Comparison of ENCODE assay signal across 10 mouse cellular contexts in the genomic region with DNA sequence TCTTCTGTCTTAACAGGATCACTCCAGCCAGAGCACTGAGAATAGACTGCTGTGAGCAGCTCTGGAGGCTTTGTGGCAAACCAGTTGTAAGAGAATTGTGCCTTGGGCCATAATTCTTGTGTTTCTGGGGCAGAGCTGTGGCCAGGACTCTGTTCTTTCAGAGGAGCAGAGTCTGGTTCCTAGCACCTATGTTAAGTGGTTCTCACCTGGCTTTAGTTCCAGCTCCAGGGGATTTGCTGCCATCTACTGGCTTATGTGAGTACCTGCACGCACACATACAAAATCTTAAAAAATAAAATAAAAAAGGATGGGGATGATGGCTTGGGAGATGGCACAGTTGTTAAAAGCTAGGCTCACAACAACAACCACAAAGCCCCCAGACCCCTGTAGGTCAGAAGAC. TPM values are rescaled to one million over a fixed set of nuclear protein-coding genes. Genes with fewer than 3 reads are reported as not detected.
DNase-seq lines count a peak whose midpoint lies in the region; ATAC-seq and TF ChIP-seq lines count a peak whose summit lies in the region.
"Had no signal": no experiment of that assay in that cellular context is flagged by ENCODE, and none has a peak within 500 bp of the region (broad histone marks: within the 10 kb centered on the region; RNA-seq: fewer than 3 reads in every experiment).

No protein-coding gene starts in this region.

- no peaks in the 10 kb centered on the region for H3K36me3 ChIP-seq in liver, adult 2 months (ENCODE audit: control insufficient read depth, insufficient read depth, low read length)
- no peaks in the 10 kb centered on the region for H3K36me3 ChIP-seq in liver, embryonic 12.5 days
- peaks cover 3% of the 10 kb centered on the region for H3K36me3 ChIP-seq in G1E (replicated peaks)
- no peaks in the 10 kb centered on the region for H3K36me3 ChIP-seq in kidney, embryonic 16.5 days (ENCODE audit: insufficient read depth, low read length)

- no peak for ATAC-seq in liver, embryonic 12.5 days
- ATAC-seq in G1E (ENCODE audit: extremely low read depth, insufficient number of reproducible peaks, low FRiP score, poor library complexity, severe bottlenecking), result no peak
- ATAC-seq in kidney, embryonic 16.5 days (ENCODE audit: low FRiP score, low TSS enrichment), result no peak

- H3K4me3 ChIP-seq in liver, adult 2 months (ENCODE audit: insufficient read depth, low read depth, low read length), result no peak overlapping the region
- no peak overlapping the region for H3K4me3 ChIP-seq in liver, embryonic 12.5 days
- no peak overlapping the region for H3K4me3 ChIP-seq in G1E (ENCODE audit: low read depth, low read length)
- H3K4me3 ChIP-seq in kidney, embryonic 16.5 days (ENCODE audit: low read length), result no peak overlapping the region

- H3K4me2 ChIP-seq in liver, embryonic 12.5 days, result no peak overlapping the region
- no peak overlapping the region for H3K4me2 ChIP-seq in kidney, embryonic 16.5 days (replicated peaks; ENCODE audit: low read depth, low read length)

- no peaks in the 10 kb centered on the region for H3K27me3 ChIP-seq in liver, adult 2 months (ENCODE audit: control insufficient read depth, insufficient read depth, low read length)
- H3K27me3 ChIP-seq in liver, embryonic 12.5 days (replicated peaks), result no peaks in the 10 kb centered on the region
- peaks cover 3% of the 10 kb centered on the region for H3K27me3 ChIP-seq in G1E (ENCODE audit: insufficient read depth, low read length)
- H3K27me3 ChIP-seq in kidney, embryonic 16.5 days (ENCODE audit: insufficient read depth, low read length), result no peaks in the 10 kb centered on the region

- 73% methylated on average over 1 of the region's 1 CpGs for WGBS in liver, adult 2 months
- 36% methylated on average over 1 of the region's 1 CpGs for WGBS in liver, embryonic 12.5 days (ENCODE audit: insufficient replicate concordance)
- WGBS in kidney, embryonic 16.5 days, result 44% methylated on average over 1 of the region's 1 CpGs

- no peaks in the 10 kb centered on the region for H3K4me1 ChIP-seq in liver, adult 2 months (ENCODE audit: control insufficient read depth, insufficient read depth, low read length)
- H3K4me1 ChIP-seq in liver, embryonic 12.5 days, result peaks cover 8% of the 10 kb centered on the region; the same call in 1 of the 2 replicates
- H3K4me1 ChIP-seq in G1E (ENCODE audit: insufficient read depth, low read depth, low read length), result peaks cover 17% of the 10 kb centered on the region
- H3K4me1 ChIP-seq in kidney, embryonic 16.5 days (ENCODE audit: insufficient read depth, low read length), result no peaks in the 10 kb centered on the region

- H3K9ac ChIP-seq in liver, adult 2 months (ENCODE audit: low read depth, low read length), result no peak overlapping the region
- H3K9ac ChIP-seq in liver, embryonic 12.5 days, result no peak overlapping the region
- H3K9ac ChIP-seq in kidney, embryonic 16.5 days (replicated peaks; ENCODE audit: low read length), result no peak overlapping the region

- no peaks in the 10 kb centered on the region for H3K79me2 ChIP-seq in liver, adult 2 months (ENCODE audit: control insufficient read depth, insufficient read depth, low read length)

- no peak for TF ChIP-seq POLR2A in liver, adult 2 months (IDR thresholded peaks at IDR 0.05; ENCODE audit: extremely low read depth, insufficient read depth, low read length)

- peak; percentile 27 for DNase-seq in liver, adult 2 months (ENCODE audit: extremely low read depth, low read depth, low spot score)
- peak; percentile 10 for DNase-seq in G1E (ENCODE audit: low spot score)
- DNase-seq in c-Kit-negative CD71-positive TER-119-positive erythroid progenitor cells, embryonic 14.5 days (ENCODE audit: low read depth, low spot score), result peak; percentile 33
- peak; percentile 43 for DNase-seq in mesoderm, embryonic 11.5 days (ENCODE audit: low read depth, low spot score)
- no peak for DNase-seq in right cerebral cortex, postnatal 4 days
- no peak for DNase-seq in adrenal gland, adult 8-10 months
- DNase-seq: cerebellum, adult 11-12 months; lung, postnatal 14 days had no signal

- no peaks in the 10 kb centered on the region for H3K9me3 ChIP-seq in liver, embryonic 12.5 days (replicated peaks)
- H3K9me3 ChIP-seq in G1E (replicated peaks), result peaks cover 5% of the 10 kb centered on the region; the same call in 1 of the 2 replicates
- H3K9me3 ChIP-seq in kidney, embryonic 16.5 days (ENCODE audit: low read length), result 0 out of 2 replicates have a peak, but pooled peaks cover 3% of the 10 kb centered on the region

- no peak overlapping the region for H3K27ac ChIP-seq in liver, adult 2 months (replicated peaks; ENCODE audit: insufficient read depth, low read depth, low read length)
- no peak overlapping the region for H3K27ac ChIP-seq in liver, embryonic 12.5 days
- no peak overlapping the region for H3K27ac ChIP-seq in kidney, embryonic 16.5 days (ENCODE audit: low read length)

- peak; percentile 48 for TF ChIP-seq CTCF in liver, adult 2 months (IDR thresholded peaks at IDR 0.05; ENCODE audit: low read depth, low read length)
- TF ChIP-seq CTCF in G1E (IDR thresholded peaks at IDR 0.05; ENCODE audit: low read depth, low read length), result peak; percentile 34; the same call in 1 of the 2 replicates

RNA-seq across cellular contexts. Expression of a gene that starts 27.1 kb away (rescaled TPM):
- total RNA-seq in liver, adult 2 months (2014; rRNA removed), result 15.0 and 16.2 TPM in 2 replicates
- 5.6 and 7.6 TPM in 2 replicates for polyA plus RNA-seq in liver, adult 2 months (2012; rRNA removed)
- 12.6 and 12.7 TPM in 2 replicates for polyA plus RNA-seq in liver, embryonic 12.5 days (2016; fragmentation: Nextera tagmentation; extraction: Ambion mirVana)
- total RNA-seq in G1E (2014; fragmentation: Nextera tagmentation) (75.6 and 86.4 TPM in 2 replicates), G1E (2017) (25.5 and 28.5 TPM in 2 replicates)
- polyA plus RNA-seq in G1E (2012), result 48.1 and 53.7 TPM in 2 replicates
- polyA plus RNA-seq in kidney, embryonic 16.5 days (2015; fragmentation: Nextera tagmentation; extraction: Ambion mirVana), result 27.7 and 35.2 TPM in 2 replicates
- total RNA-seq in adrenal gland, adult 8-10 months (2022), result 10 to 100 TPM; 40.0 to 68.4 (median 51.1) TPM

RNA-seq across cellular contexts. Expression of a gene that starts 30.1 kb away (rescaled TPM):
- total RNA-seq in liver, adult 2 months (2014; rRNA removed), result 9.0 and 10.1 TPM in 2 replicates
- 4.1 and 4.6 TPM in 2 replicates for polyA plus RNA-seq in liver, adult 2 months (2012; rRNA removed)
- polyA plus RNA-seq in liver, embryonic 12.5 days (2016; fragmentation: Nextera tagmentation; extraction: Ambion mirVana), result 43.2 and 46.2 TPM in 2 replicates
- 75.8 and 84.8 TPM in 2 replicates for total RNA-seq in G1E (2014; fragmentation: Nextera tagmentation)
- 42.1 and 49.5 TPM in 2 replicates for total RNA-seq in G1E (2017)
- polyA plus RNA-seq in G1E (2012), result 1.2 and 1.8 TPM in 2 replicates
- 61.3 and 63.0 TPM in 2 replicates for polyA plus RNA-seq in kidney, embryonic 16.5 days (2015; fragmentation: Nextera tagmentation; extraction: Ambion mirVana)
- total RNA-seq in adrenal gland, adult 8-10 months (2022), result 10 to 100 TPM; 24.8 to 31.0 (median 28.6) TPM

Comparison
In these comparisons a context has a peak if more than half of its experiments do, and no peak if none do; other contexts are left out.
1. DNase-seq: peak in liver, adult 2 months (single experiment), G1E (single experiment), c-Kit-negative CD71-positive TER-119-positive erythroid progenitor cells, embryonic 14.5 days (single experiment) and mesoderm, embryonic 11.5 days (single experiment); none in right cerebral cortex, postnatal 4 days (single experiment) and adrenal gland, adult 8-10 months (single experiment).